Mouse (Mus musculus) adrenal gland, adult 2 months (tissue): Measurements from ENCODE around the gene Pramef8. TPM values are rescaled to one million over a fixed set of nuclear protein-coding genes. Genes with fewer than 3 reads are reported as not detected.
"Not testable (repeated sequence)": the region's sequence is repeated elsewhere in the genome, so short reads cannot be mapped to it uniquely, and the experiment has no call there.

ENCODE experiments used
- DNase-seq: peaks from one replicate; pipeline ENCODE4 v3.0.0; 2021
- long read RNA-seq: library from polyadenylated mRNA; stranded (forward); transcript quantifications from one replicate; pipeline ENCODE4 v2.0.0, GENCODE M21; 2021
- polyA plus RNA-seq: library from polyadenylated mRNA; depleted of rRNA; stranded (reverse); fragments of >200 nt; gene quantifications from 2 replicates; pipeline ENCODE4 v1.2.3, GENCODE M21; 2012; rRNA removed
- total RNA-seq, 2 experiments: library from RNA; stranded (reverse); gene quantifications; 2 replicates each; pipeline ENCODE4 v1.2.3; 2021

Pramef8 gene
- 10 to 100 TPM in 1 of 2 experiments, 1 to 10 TPM in 1; 9.7 to 13.9 TPM for total RNA-seq
- polyA plus RNA-seq: 3.3 and 4.3 TPM in 2 replicates
- long read RNA-seq, transcript Pramef8-201 (4 exons, 3,260 nt): major isoform, 10 of 14 reads
- long read RNA-seq, partial matches to known transcripts: 0 of 14 reads
- long read RNA-seq, other reads (novel, unspliced or antisense): 1 of 14 reads

GRCm38 (mm10) chr4:143412219-143413092, at the start of gene Pramef8:
Gene Pramef8, plus strand, starts transcription at chr4:143412426.
- DNase-seq: peak; percentile 93

GRCm38 (mm10) chr4:143366415-143367041, 45.7 kb upstream of the Pramef8 start:
- DNase-seq: peak; percentile 59

GRCm38 (mm10) chr4:143379480-143379879, 32.7 kb upstream of the Pramef8 start:
- DNase-seq: no peak

- no peak for DNase-seq
Measured at GRCm38 (mm10) chr4:143379931-143380715, 32.1 kb upstream of the Pramef8 start.

DNA sequence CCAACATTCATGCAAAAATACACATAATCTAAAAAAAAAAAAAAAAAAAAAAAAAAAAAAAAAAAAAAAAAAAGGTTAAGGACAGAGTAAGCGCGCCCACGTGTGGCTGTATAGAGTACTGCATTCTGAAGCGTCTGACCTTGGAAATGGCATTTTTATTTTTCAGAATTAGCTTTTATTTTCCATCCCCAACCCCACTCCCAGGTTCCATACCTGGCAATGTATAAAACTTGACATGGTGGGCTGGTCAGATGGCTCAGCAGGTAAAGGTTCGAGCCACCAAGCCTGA, 31.6 kb upstream of the Pramef8 start:
- DNase-seq: peak; percentile 12

GRCm38 (mm10) chr4:143382163-143382562, 30.1 kb upstream of the Pramef8 start:
- no peak for DNase-seq

DNA sequence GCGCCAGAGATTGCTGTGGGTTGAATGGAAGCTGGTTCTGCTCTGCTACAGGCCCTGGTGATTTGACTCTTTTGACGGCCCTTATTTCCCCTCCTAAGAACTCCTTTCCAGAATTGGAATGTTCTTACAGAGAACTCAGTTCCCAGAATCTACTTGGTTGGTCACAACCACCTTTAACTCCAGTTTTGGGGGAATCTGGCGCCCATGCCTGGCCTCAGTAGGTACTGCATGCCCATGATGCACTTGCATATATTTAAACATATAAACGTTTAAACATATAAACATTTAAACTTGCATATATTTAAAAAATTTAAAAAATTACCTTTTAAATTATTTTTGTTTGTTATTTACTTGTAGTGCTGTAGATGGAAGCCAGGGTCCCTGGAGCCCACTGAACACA, 28.6 kb upstream of the Pramef8 start:
- DNase-seq: no peak

DNA sequence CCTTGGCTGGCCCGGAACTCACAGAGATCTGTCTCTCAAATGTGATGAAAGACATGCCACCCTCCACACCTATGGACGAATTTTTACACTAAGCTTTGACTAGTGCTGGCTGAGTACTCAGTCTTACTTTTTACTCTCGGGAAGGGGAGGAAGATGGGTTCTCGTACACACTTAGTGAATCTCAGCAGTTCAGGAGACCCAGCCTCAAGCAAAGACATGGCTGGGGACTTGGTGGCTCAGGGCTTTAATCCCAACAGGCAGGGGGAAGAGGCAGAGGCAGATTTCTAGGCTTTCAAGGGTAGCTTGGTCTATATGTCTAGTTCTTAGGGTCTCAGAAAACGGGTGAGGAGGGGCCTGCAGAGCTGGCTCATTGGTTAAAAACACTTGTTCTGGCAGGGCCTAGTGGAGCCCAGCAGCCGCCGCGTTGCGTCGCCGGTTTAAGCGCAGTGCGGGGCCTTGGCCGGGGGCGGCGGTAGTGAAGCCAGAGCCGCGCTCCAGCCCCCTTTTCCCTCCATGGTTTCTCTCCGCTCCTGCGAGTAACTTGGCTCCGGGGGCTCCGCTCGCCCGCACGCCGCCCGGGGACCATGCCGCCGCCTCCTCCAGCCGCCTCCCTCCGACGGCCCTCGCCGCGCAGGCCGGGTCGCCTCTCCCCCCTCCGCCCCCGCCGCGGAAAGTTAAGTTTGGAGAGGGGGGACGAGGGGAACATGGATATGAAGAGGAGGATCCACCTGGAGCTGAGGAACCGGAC, 23.1 kb upstream of the Pramef8 start:
- peak; percentile 55 for DNase-seq

DNA sequence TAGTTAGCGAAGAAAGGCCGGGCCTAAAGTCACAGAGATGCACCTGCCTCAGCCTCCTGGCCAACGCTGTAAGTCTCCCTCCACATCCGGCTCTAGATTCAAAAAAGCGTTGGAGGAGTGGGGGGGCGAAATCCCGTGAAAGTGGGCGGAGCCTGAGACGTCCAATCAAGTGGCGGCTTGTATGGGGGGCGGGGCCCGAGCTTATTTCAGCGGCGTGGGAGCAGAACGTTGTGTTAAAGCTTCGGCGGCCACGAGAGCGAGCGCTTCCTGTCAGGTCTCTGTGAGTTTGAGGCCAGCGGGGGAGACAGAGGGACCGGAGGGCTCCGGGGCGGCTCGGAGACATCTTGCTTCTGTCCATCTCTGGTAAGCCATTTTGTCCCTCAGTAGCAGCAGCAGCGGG, 18.0 kb upstream of the Pramef8 start, which contains the start of gene Pramel1:
Pramel1 (plus strand) TSS at position 248 of the 400 bp plus-strand sequence.
- DNase-seq: no peak

DNA sequence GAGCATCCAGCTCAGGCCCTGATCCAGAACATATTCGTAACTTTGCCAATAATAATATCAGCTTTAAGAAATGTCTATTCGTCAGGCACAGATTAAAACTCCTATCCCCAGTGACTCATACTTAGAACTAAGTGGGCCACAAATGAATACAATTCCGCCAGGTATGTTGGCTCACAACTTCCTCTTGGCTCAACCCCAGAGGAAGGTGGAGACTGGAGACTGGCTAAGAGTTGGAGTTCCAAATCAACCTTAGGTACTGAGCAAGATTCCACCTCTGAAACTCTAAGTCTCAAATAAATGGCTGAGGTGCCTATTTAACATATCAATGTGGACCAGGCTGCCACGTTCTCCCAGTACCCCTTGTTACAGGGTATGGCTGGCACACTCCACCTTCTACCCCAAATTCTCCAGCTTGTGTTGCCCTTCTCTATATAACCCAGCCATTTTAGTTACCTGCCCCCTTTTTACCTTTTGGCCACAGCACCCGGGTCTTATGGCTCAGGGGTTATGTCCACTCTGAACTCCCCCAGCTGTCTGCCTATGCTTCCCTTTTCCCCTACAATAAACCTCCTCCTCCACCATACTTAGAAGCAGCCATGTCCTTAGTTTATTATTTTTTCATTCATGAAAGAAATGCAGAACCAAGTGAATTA, 534 bp upstream of the Pramef8 start:
- peak; percentile 5 for DNase-seq

- DNase-seq: no peak
Measured at GRCm38 (mm10) chr4:143413621-143414020, 1.4 kb downstream of the Pramef8 start.

DNA sequence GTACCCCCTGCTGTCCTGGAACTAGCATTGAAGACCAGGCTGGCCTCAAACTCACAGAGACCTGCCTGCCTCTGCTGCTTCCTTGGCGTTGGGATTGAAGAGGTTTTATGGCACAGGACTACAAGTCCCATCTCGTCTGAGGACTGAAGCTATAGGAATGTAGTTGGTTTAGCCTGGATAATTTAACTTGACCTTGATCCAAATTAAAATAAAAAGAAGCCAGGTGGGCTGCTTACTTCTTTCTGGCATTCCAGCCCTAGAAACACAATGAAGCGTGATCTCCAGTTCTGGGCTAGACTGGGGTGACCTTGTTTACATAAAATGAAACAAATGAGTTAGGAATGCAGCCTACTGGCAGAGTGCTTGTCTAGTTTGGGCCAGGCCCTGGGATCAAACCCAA, 1.9 kb downstream of the Pramef8 start:
- no peak for DNase-seq

DNA sequence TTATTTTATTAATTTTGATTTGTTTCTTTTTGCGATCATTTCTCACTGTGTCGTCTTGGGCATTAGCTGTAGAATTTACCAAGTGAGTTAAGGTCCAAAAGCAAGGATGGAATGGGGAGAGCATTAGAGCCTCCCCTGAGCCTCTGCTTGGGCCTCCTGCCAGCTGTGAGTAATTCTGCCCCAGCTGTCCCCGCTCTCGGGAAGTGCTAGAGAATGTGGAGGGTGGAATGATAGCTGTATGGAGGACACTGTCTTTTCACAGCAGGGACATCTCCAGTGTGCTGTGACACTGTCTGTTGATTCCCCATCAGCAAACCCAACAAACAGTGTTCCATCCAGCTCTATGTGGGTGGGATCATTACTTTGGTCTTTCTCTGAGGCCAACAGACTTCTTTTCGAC, 14.5 kb downstream of the Pramef8 start:
- DNase-seq: not testable (repeated sequence)

- no peak for DNase-seq
Measured at GRCm38 (mm10) chr4:143450224-143450623, 38.0 kb downstream of the Pramef8 start, which contains the start of gene Oog4. Gene Oog4, minus strand, starts transcription at chr4:143450324.

Other genes starting within 250 kb of the Pramef8 start
- 10 to 100 TPM; 22.3 to 38.7 TPM for gene Prdm2, start 199.4 kb upstream of the Pramef8 start, total RNA-seq
- 5.6 and 9.4 TPM in 2 replicates for gene Prdm2, start 199.4 kb upstream of the Pramef8 start, polyA plus RNA-seq
- 1 to 10 TPM; 5.7 to 9.7 TPM for gene Pdpn, start 112.9 kb upstream of the Pramef8 start, total RNA-seq
- 1.1 and 1.7 TPM in 2 replicates for gene Pdpn, start 112.9 kb upstream of the Pramef8 start, polyA plus RNA-seq
- gene Lrrc38, start 62.7 kb upstream of the Pramef8 start, total RNA-seq: under 1 TPM; 0.20 to 0.24 TPM
- gene Lrrc38, start 62.7 kb upstream of the Pramef8 start, polyA plus RNA-seq: 0.59 and 0.91 TPM in 2 replicates
- gene Pramel1, start 18.0 kb upstream of the Pramef8 start, total RNA-seq: not detected
- gene Pramel1, start 18.0 kb upstream of the Pramef8 start, polyA plus RNA-seq: not detected in 2 replicates
- gene Oog4, start 37.9 kb downstream of the Pramef8 start, total RNA-seq: not detected
- gene Oog4, start 37.9 kb downstream of the Pramef8 start, polyA plus RNA-seq: not detected in 2 replicates
- gene Gm13043, start 98.9 kb downstream of the Pramef8 start, total RNA-seq: not detected
- not detected in 2 replicates for gene Gm13043, start 98.9 kb downstream of the Pramef8 start, polyA plus RNA-seq
- not detected for gene Gm13040, start 123.5 kb downstream of the Pramef8 start, total RNA-seq
- not detected in 2 replicates for gene Gm13040, start 123.5 kb downstream of the Pramef8 start, polyA plus RNA-seq
- not detected for gene BC080695, start 139.3 kb downstream of the Pramef8 start, total RNA-seq
- gene BC080695, start 139.3 kb downstream of the Pramef8 start, polyA plus RNA-seq: not detected in 2 replicates
- not detected for gene Gm13057, start 139.3 kb downstream of the Pramef8 start, total RNA-seq
- not detected in 2 replicates for gene Gm13057, start 139.3 kb downstream of the Pramef8 start, polyA plus RNA-seq
- gene Gm13083, start 202.6 kb downstream of the Pramef8 start, total RNA-seq: not detected
- not detected in 2 replicates for gene Gm13083, start 202.6 kb downstream of the Pramef8 start, polyA plus RNA-seq
- gene Gm13088, start 244.8 kb downstream of the Pramef8 start, total RNA-seq: not detected
- not detected in 2 replicates for gene Gm13088, start 244.8 kb downstream of the Pramef8 start, polyA plus RNA-seq